In the genomic region with DNA sequence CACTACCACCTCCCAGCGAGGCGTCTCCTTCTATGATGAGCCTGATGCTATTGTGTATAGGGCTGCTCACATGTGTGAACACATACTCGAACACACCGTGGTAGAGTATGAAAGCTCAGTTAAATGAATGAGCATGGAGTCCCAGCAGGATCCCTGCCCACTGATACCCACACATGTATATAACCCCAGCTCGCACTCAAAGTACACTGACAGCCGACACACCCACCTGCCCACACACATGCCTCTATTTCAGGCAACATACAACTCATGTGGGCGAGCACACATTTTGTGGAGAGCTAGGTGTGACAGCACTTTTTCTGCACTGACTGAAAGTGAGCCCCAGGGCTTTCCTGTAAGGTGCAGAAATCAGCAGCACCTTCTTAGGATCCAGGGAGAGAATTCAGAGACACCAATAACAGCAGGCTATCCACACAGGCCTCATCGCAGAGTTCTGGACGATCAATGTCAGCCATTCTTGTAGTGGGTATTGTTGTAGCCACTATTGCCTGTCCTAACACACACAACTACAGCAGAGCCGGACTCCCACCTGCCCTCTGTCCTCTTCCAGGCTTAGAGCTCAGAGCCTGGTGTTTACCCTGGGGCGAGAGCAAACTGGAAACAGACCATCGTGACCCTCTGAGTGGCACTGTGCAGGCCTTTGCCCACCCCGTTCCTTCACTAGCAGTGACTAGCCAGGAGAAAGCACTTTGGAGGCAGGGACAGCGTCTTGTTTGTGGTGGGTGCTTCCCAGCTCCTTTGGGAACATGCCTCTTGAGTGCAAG, we compare ENCODE assay signal across 19 mouse cellular contexts. TPM values are rescaled to one million over a fixed set of nuclear protein-coding genes. Genes with fewer than 3 reads are reported as not detected.
DNase-seq lines count a peak whose midpoint lies in the region; ATAC-seq and TF ChIP-seq lines count a peak whose summit lies in the region.
"Had no signal": no experiment of that assay in that cellular context is flagged by ENCODE, and none has a peak within 500 bp of the region (broad histone marks: within the 10 kb centered on the region; RNA-seq: fewer than 3 reads in every experiment).

No protein-coding gene starts in this region.

- no peak for TF ChIP-seq CTCF in liver, embryonic 14.5 days (IDR thresholded peaks at IDR 0.05; ENCODE audit: low read depth)
- TF ChIP-seq CTCF in lung, adult 2 months (IDR thresholded peaks at IDR 0.05; ENCODE audit: insufficient read depth, low read length) = no peak

- no peak overlapping the region for H3K4me2 ChIP-seq in liver, embryonic 14.5 days (ENCODE audit: low read depth)
- H3K4me2 ChIP-seq: lung, embryonic 15.5 days; neural tube, embryonic 15.5 days had no signal

- H3K9ac ChIP-seq in liver, embryonic 14.5 days (replicated peaks) = no peak overlapping the region
- H3K9ac ChIP-seq: lung, embryonic 15.5 days; neural tube, embryonic 15.5 days had no signal

- ATAC-seq in liver, embryonic 14.5 days (ENCODE audit: insufficient read depth) = 0 out of 2 replicates have a peak, but pooled peaks have one; percentile 21
- ATAC-seq: inflammation-experienced regulatory T-cells, adult 6 months had no signal

- no peak for TF ChIP-seq POLR2A in lung, adult 2 months (IDR thresholded peaks at IDR 0.05; ENCODE audit: borderline replicate concordance, extremely low read depth, low read depth, low read length)

- H3K36me3 ChIP-seq in liver, embryonic 14.5 days (replicated peaks; ENCODE audit: control insufficient read depth, insufficient read depth, low read depth) = no peaks in the 10 kb centered on the region
- H3K36me3 ChIP-seq: lung, embryonic 15.5 days; neural tube, embryonic 15.5 days had no signal

- no peak for TF ChIP-seq EP300 in liver, embryonic 14.5 days (IDR thresholded peaks at IDR 0.05; ENCODE audit: low read depth)

- H3K27me3 ChIP-seq in liver, embryonic 14.5 days (ENCODE audit: control insufficient read depth, insufficient read depth, low read length) = no peaks in the 10 kb centered on the region; the same call in 1 of the 2 replicates
- H3K27me3 ChIP-seq: lung, embryonic 15.5 days; neural tube, embryonic 15.5 days had no signal

- WGBS in liver, embryonic 14.5 days (ENCODE audit: insufficient replicate concordance) = 72% methylated on average over 14 of the region's 14 CpGs
- WGBS in lung, adult 2 months = 84% methylated on average over 14 of the region's 14 CpGs

- no peak overlapping the region for H3K4me3 ChIP-seq in liver, embryonic 14.5 days (ENCODE audit: insufficient read depth in 1 of 2, low read depth in 2 of 2, low read length in 2 of 2)
- H3K4me3 ChIP-seq in lung, adult 2 months (replicated peaks; ENCODE audit: extremely low read depth, low read depth, low read length) = no peak overlapping the region
- H3K4me3 ChIP-seq: lung, embryonic 15.5 days; neural tube, embryonic 15.5 days had no signal

- 0 out of 4 replicates have a peak, but pooled peaks cover 0 to 2% of the 10 kb centered on the region in 2 experiments for H3K4me1 ChIP-seq in liver, embryonic 14.5 days (replicated peaks; ENCODE audit: control insufficient read depth in 2 of 2, insufficient read depth in 2 of 2, low read length in 1 of 2)
- no peaks in the 10 kb centered on the region for H3K4me1 ChIP-seq in lung, adult 2 months (ENCODE audit: control insufficient read depth, insufficient read depth, low read length)

- DNase-seq in cerebellum, adult 9-10 months = peak; percentile 2
- DNase-seq in cerebellum, adult 11 months = no peak
- peak; percentile 67 for DNase-seq in layer of hippocampus, adult 9-11 months
- no peak for DNase-seq in layer of hippocampus, postnatal 25 days (ENCODE audit: extremely low spot score in 1 of 2, low spot score in 1 of 2)
- peak; percentile 88 for DNase-seq in brain, adult 2 months (ENCODE audit: low read depth, low spot score)
- no peak for DNase-seq in liver, embryonic 14.5 days (ENCODE audit: low read depth in 3 of 3, low spot score in 3 of 3)
- DNase-seq in thymus, postnatal 4 days = no peak
- DNase-seq in lung, adult 2 months = no peak
- DNase-seq: cerebellum, adult 18-20 months; kidney, postnatal 14 days; retina, postnatal 1 day; thymus, adult 2 months had no signal

- H3K9me3 ChIP-seq in liver, embryonic 14.5 days (ENCODE audit: control insufficient read depth, low read length) = no peaks in the 10 kb centered on the region
- H3K9me3 ChIP-seq: lung, embryonic 15.5 days; neural tube, embryonic 15.5 days had no signal

- no peak overlapping the region for H3K27ac ChIP-seq in liver, embryonic 14.5 days
- H3K27ac ChIP-seq: lung, embryonic 15.5 days; neural tube, embryonic 15.5 days had no signal

RNA-seq across cellular contexts. Expression of a gene that starts 0.9 kb away (rescaled TPM):
- not detected for total RNA-seq in layer of hippocampus, postnatal 25 days (2021)
- polyA plus RNA-seq in liver, embryonic 14.5 days (2012; rRNA removed) = not detected in 2 replicates
- 0.25 TPM in 1 of 2 replicates, not detected in the other for polyA plus RNA-seq in liver, embryonic 14.5 days (2014; fragmentation: Nextera tagmentation; extraction: Ambion mirVana)
- not detected in 2 replicates for polyA plus RNA-seq in lung, adult 2 months (2012; rRNA removed)
- total RNA-seq: heart, adult 8-10 months; heart, postnatal 25 days; layer of hippocampus, postnatal 14 days; megakaryocyte-erythroid progenitor cell, adult 5-6 weeks had no signal
- polyA plus RNA-seq: inflammation-experienced regulatory T-cells, adult 6 months; lung, embryonic 15.5 days; neural tube, embryonic 15.5 days; thymus, adult 2 months had no signal

RNA-seq across cellular contexts. Expression of a gene that starts 8.7 kb away (rescaled TPM):
- total RNA-seq in layer of hippocampus, postnatal 25 days (2021) = 10 to 100 TPM; 36.3 to 46.3 TPM
- 1.8 and 2.0 TPM in 2 replicates for polyA plus RNA-seq in liver, embryonic 14.5 days (2012; rRNA removed)
- polyA plus RNA-seq in liver, embryonic 14.5 days (2014; fragmentation: Nextera tagmentation; extraction: Ambion mirVana) = 1.6 and 1.8 TPM in 2 replicates
- 34.1 and 37.1 TPM in 2 replicates for polyA plus RNA-seq in lung, adult 2 months (2012; rRNA removed)

RNA-seq across cellular contexts. Expression of a gene that starts 47.3 kb away (rescaled TPM):
- 10 to 100 TPM; 11.4 to 12.3 TPM for total RNA-seq in layer of hippocampus, postnatal 25 days (2021)
- 8.5 and 11.9 TPM in 2 replicates for polyA plus RNA-seq in liver, embryonic 14.5 days (2012; rRNA removed)
- polyA plus RNA-seq in liver, embryonic 14.5 days (2014; fragmentation: Nextera tagmentation; extraction: Ambion mirVana) = 17.6 and 18.0 TPM in 2 replicates
- polyA plus RNA-seq in lung, adult 2 months (2012; rRNA removed) = 69.9 and 85.8 TPM in 2 replicates

Comparison
In these comparisons a context has a peak if more than half of its experiments do, and no peak if none do; other contexts are left out.
1. DNase-seq: peak in cerebellum, adult 9-10 months (single experiment), layer of hippocampus, adult 9-11 months (single experiment) and brain, adult 2 months (single experiment); none in cerebellum, adult 11 months (single experiment), layer of hippocampus, postnatal 25 days (0 of 2), liver, embryonic 14.5 days (0 of 3), thymus, postnatal 4 days (single experiment) and lung, adult 2 months (single experiment).
2. RNA of a gene that starts 8.7 kb away (polyA plus RNA-seq): 34.1 to 37.1 TPM in lung, adult 2 months; 1.6 to 2.0 TPM in liver, embryonic 14.5 days; every median in the first group is over 10 times any median in the second.